Mouse (Mus musculus) activated CD4-positive, CD25-positive, alpha-beta regulatory T cell (primary cell): ENCODE measurements around the gene Stmn1. TPM values are rescaled to one million over a fixed set of nuclear protein-coding genes. Genes with fewer than 3 reads are reported as not detected.

ENCODE experiments used
- polyA plus RNA-seq, 2 experiments: library from polyadenylated mRNA; unstranded; fragments of 100-300 nt; shearing (Covaris generic); gene quantifications; one replicate each; pipeline ENCODE4 v1.2.1; 2017

Stmn1 gene
- 100 to 1,000 TPM; 186 to 210 TPM for polyA plus RNA-seq

GRCm38 (mm10) chr4:134468215-134468575 lies at the start of gene Stmn1:
Gene Stmn1, plus strand, starts transcription at chr4:134468320.

GRCm38 (mm10) chr4:134496595-134497210 lies 28.6 kb downstream of the Stmn1 start, which contains the start of gene Paqr7:
Gene Paqr7, plus strand, starts transcription at chr4:134496697.

GRCm38 (mm10) chr4:134510845-134511411 lies 42.8 kb downstream of the Stmn1 start, which contains the start of gene Aunip:
Gene Aunip, plus strand, starts transcription at chr4:134510999.

Other genes with a start within 250 kb of the Stmn1 start
- gene Catsper4, start 240.9 kb upstream of the Stmn1 start, polyA plus RNA-seq, result not detected
- under 1 TPM in 1 of 2 experiments, not detected in 1; 0.53 TPM for gene Cnksr1, start 229.9 kb upstream of the Stmn1 start, polyA plus RNA-seq
- gene E130218I03Rik, start 224.7 kb upstream of the Stmn1 start, polyA plus RNA-seq, result 1 to 10 TPM; 4.5 to 8.3 TPM
- gene Zfp593, start 222.7 kb upstream of the Stmn1 start, polyA plus RNA-seq, result 10 to 100 TPM; 16.5 to 19.2 TPM
- not detected for gene Gm30191, start 221.4 kb upstream of the Stmn1 start, polyA plus RNA-seq
- not detected for gene Grrp1, start 214.2 kb upstream of the Stmn1 start, polyA plus RNA-seq
- gene Pdik1l, start 180.4 kb upstream of the Stmn1 start, polyA plus RNA-seq, result 10 to 100 TPM; 21.6 to 22.1 TPM
- gene Trim63, start 153.2 kb upstream of the Stmn1 start, polyA plus RNA-seq, result not detected
- gene Slc30a2, start 125.1 kb upstream of the Stmn1 start, polyA plus RNA-seq, result under 1 TPM; 0.39 TPM
- 1 to 10 TPM in 1 of 2 experiments, under 1 TPM in 1; 0.68 to 1.3 TPM for gene Extl1, start 84.5 kb upstream of the Stmn1 start, polyA plus RNA-seq
- gene Pafah2, start 72.0 kb upstream of the Stmn1 start, polyA plus RNA-seq, result under 1 TPM; 0.22 to 0.99 TPM
- gene Paqr7, start 28.4 kb downstream of the Stmn1 start, polyA plus RNA-seq, result 10 to 100 TPM; 21.1 to 21.6 TPM
- 1 to 10 TPM; 1.4 to 2.6 TPM for gene Aunip, start 42.7 kb downstream of the Stmn1 start, polyA plus RNA-seq
- gene Mtfr1l, start 67.1 kb downstream of the Stmn1 start, polyA plus RNA-seq, result 100 to 1,000 TPM in 1 of 2 experiments, 10 to 100 TPM in 1; 91.7 to 130 TPM
- gene Selenon, start 83.8 kb downstream of the Stmn1 start, polyA plus RNA-seq, result 1 to 10 TPM; 1.3 to 3.4 TPM
- 1 to 10 TPM; 2.1 to 2.4 TPM for gene Man1c1, start 236.0 kb downstream of the Stmn1 start, polyA plus RNA-seq